Mouse (Mus musculus): ENCODE data around the gene Gm21750. TPM values are rescaled to one million over a fixed set of nuclear protein-coding genes. Genes with fewer than 3 reads are reported as not detected.

The Gm21750 gene
- total RNA-seq (2023; ENCODE audit: inconsistent age): not detected in 4 replicates

DNA sequence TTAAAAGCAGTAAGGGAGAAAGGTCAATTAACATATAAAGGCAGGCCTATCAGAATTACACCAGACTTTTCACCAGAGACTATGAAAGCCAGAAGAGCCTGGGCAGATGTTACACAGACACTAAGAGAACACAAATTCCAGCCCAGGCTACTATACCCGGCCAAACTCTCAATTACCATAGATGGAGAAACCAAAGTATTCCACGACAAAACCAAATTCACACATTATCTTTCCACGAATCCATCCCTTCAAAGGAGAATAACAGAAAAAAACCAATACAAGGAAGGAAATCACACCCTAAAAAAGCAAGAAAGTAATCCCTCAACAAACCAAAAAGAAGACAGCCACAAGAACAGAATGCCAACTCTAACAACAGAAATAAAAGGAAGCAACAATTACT lies at the start of gene Gm21750:
Gene Gm21750, plus strand, starts transcription at position 301 of the 400 bp plus-strand sequence.

Other genes starting within 250 kb of the Gm21750 start
- 44.0 to 53.9 TPM (median 52.3 TPM) in 4 replicates for gene Med4, start 151.2 kb upstream of the Gm21750 start, total RNA-seq (2023; ENCODE audit: inconsistent age)
- gene Sucla2, start 135.9 kb upstream of the Gm21750 start, total RNA-seq (2023; ENCODE audit: inconsistent age): 40.6 to 42.5 TPM (median 41.4 TPM) in 4 replicates
- 20.1 to 25.4 TPM (median 22.0 TPM) in 4 replicates for gene Nudt15, start 113.0 kb upstream of the Gm21750 start, total RNA-seq (2023; ENCODE audit: inconsistent age)

Data from B cell, adult (primary cell).